Mouse (Mus musculus) gastrocnemius, postnatal 10 days (tissue): ENCODE data around the gene Iscu. TPM values are rescaled to one million over a fixed set of nuclear protein-coding genes. Genes with fewer than 3 reads are reported as not detected.
"Not testable (repeated sequence)": the region's sequence is repeated elsewhere in the genome, so short reads cannot be mapped to it uniquely, and the experiment has no call there.

Experiments used
- DNase-seq: peaks from one replicate; pipeline ENCODE4 v3.0.0; 2021; ENCODE audit warnings: mixed read lengths
- total RNA-seq, 2 experiments: library from RNA; stranded (reverse); gene quantifications; 2 replicates each; pipeline ENCODE4 v1.2.3; 2021

Gene Iscu
- total RNA-seq, 2 experiments from 2014 or later, result 76.8 to 89.1 TPM

DNA sequence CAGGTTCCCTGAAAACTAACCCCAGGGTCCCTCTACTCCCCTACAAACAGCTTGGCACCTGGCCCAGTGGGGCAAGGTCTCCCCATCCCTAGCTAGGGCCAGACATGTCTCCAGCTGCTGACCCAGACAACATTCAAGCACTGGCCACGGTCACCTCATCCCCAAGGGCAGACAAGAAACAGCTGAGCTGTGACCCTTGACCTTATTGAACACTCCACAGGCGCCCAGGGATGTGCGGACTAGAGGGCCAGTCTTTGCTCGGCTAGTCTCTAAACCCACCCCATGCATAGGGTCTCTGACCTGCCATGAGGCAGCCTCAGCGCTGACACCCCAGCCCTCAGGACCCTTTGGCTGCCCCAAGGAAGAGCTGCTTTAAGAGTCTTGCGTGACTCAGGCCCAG lies 16.1 kb downstream of the Iscu start:
- no peak for DNase-seq

DNA sequence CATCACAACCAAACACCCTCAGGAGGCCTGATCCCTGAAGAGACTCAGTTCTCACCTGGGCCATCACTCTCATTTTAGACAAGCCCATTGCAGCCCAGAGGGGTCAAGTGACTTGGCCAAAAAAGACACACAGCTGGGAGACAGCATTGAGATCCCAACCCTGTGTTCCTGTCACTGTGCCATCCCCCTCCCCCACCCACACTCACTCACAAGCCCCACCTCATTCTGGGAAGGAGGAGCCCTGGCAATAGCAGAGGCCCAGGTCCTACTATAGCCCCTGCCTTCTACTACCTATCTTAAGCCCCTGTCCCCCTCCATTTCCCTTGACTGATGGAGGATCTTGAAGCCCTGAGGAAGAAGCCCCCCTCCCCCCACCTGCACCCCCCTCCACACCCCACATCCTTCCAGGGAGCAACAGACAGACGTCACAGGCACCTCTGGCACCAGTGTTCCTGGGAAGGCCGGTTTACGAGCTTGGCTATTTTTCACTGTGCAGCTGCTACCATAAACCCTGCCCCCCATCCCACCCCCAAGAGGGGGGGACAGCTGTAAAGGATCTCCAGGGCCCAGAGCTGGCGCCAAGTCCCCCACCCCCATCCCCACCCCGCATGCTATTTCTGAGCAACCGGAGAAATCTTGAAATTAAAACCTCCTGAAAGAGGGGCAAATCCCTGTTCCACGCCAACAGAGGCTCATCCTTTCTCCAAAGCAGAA lies 16.7 kb downstream of the Iscu start:
- peak; percentile 44 for DNase-seq

GRCm38 (mm10) chr5:113790453-113791196 lies 18.1 kb downstream of the Iscu start:
- DNase-seq, result no peak

GRCm38 (mm10) chr5:113791197-113792095 lies 18.9 kb downstream of the Iscu start:
- no peak for DNase-seq

- peak; percentile 55 for DNase-seq
Observed at GRCm38 (mm10) chr5:113796401-113797148, 24.0 kb downstream of the Iscu start.

DNA sequence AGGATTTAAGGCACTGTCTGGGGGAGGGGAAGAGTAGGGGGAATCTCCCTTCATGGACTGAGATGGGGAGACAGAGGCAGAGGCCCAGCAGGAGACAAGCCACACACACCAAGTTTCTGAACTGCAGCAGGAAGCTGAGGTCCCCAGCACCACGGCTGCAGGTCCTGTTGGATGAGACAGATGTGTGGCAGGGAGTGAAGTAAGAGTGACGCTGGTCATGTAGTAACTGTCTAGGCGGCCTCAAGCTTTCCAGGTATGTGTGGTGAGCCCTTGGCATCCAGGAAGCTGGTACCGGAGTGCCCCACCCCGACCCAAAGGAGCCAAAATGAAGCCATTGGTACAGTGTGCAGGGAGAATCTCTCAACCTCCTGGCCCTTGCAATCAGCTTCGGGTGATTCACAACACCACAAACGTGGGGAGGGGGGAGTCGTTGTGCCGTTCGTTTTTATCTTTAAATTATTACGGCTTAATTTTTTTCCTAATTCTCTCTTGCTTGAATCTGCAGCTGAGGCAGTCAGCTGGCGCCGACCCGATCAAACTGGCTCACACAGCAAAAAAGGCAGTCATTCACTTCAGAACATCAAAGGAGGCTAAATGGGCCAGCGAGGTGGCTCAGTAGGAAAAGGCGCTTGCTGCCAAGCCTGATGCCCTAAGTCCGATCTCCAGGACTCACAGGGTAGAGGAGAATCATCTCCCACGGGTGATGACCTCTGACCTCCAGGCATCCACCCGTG lies 24.8 kb downstream of the Iscu start:
- DNase-seq, result no peak

DNA sequence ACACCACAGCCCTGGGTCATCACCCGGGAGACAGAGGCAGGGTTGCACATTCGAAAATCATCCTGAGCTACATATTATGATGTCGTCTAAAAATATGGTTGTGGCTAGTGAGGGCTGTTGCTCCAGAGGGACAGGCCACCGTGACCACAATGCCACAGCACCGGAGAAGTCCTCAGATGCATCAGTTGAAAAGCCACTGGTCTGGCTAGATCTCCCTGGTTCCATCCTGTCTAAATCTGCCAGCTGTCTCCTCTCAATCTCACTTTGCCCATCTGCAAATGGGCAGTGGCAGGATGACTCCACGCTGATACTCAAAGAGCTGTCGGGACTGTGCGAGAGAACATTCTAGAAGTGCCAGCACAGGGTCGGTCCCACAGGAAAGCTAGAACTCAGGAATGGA lies 26.0 kb downstream of the Iscu start:
- no peak for DNase-seq

GRCm38 (mm10) chr5:113799691-113800090 lies 27.1 kb downstream of the Iscu start:
- no peak for DNase-seq

DNA sequence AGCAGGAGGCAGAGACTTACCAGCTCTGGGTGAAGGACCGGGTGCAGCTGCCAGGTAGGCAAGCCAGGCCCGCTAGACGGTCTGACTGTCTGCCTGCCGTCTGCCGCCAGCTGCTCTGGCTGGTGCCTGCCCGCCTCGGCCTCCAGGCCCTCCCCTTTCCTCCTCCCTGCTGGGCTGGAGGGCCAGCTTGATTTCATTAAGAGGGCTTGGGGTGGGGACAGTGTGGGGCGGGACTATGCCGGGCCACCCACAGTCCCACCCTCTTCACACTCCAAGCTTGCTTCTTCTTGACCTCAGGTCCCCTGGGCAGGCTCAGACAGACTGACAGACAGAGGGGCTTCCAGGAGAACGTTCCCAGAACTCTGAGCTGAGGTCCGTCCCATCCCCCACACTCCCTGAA lies 27.7 kb downstream of the Iscu start, which contains the start of gene Tmem119:
Gene Tmem119, minus strand, starts transcription at position 237 of the 400 bp plus-strand sequence.
- DNase-seq, result peak; percentile 67

DNA sequence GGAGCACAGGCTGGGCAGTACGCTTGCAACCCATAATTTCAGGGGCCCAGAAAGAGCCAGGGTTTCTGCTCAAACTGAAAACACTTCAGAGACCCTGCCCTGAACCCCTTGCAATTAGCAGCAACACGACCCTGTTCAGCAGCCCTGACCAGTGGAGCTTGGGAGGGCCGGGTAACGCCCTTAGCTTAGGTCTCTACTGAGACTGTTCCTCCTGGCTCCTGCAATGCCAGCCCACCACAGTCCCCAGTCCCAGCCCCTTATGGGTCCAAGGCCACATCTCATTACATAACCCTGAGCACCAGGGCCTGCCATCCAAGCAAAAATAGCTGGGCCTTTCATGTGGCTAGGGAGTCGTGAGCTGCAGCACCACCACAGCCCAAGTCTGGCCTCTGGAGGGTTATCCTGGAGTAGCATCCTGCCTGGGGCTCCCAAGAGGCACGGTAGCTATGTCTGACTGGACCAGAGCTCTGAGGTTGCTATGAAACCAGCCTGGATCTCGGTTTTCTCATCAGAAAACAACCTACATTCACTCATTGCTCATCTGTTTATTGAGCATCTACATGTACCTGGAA lies 31.9 kb downstream of the Iscu start:
- DNase-seq, result no peak

DNA sequence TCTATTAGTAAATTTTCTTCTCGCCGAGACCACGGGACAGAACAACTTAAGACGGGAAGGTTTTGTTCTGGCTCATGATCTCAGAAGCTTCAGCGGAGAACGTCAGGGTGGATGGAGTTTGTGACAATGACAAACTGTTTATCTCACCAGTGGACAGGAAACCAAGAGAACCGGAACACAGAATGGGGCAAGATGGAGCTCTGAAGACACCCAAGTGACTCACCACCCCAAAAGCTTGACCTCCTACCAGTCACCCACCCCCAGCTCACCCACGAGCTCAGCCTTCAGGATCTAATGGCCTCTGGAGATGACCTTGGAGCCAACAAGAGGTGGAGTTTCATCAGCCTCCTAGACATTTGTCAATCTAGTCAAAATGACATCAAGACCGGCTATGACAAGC lies 32.8 kb downstream of the Iscu start:
- DNase-seq, result no peak

- no peak for DNase-seq
Observed at GRCm38 (mm10) chr5:113806414-113806813, 33.9 kb downstream of the Iscu start.

DNA sequence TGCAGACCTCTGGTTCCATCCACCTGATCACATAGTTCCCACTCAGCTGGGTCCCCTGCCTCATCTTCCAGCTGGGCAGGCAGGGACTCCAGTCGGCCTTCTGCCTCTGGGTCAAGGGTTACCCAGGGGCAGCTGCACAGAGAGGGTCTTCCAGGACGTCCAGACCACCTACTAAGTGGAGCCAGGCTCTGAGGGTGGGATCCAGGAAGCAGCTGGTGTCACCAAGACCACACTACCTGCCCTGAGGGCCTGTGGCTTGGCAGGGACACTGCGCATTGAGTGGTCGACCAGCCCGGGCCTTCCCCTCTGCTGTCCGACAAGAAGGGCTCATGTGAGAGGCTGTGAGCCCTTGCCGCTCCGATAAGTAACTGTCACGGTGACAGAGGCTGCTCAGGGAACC lies 35.2 kb downstream of the Iscu start:
- no peak for DNase-seq

- no peak for DNase-seq
Observed at GRCm38 (mm10) chr5:113808177-113808576, 35.6 kb downstream of the Iscu start.

- no peak for DNase-seq
Observed at GRCm38 (mm10) chr5:113810111-113810510, 37.6 kb downstream of the Iscu start.

DNA sequence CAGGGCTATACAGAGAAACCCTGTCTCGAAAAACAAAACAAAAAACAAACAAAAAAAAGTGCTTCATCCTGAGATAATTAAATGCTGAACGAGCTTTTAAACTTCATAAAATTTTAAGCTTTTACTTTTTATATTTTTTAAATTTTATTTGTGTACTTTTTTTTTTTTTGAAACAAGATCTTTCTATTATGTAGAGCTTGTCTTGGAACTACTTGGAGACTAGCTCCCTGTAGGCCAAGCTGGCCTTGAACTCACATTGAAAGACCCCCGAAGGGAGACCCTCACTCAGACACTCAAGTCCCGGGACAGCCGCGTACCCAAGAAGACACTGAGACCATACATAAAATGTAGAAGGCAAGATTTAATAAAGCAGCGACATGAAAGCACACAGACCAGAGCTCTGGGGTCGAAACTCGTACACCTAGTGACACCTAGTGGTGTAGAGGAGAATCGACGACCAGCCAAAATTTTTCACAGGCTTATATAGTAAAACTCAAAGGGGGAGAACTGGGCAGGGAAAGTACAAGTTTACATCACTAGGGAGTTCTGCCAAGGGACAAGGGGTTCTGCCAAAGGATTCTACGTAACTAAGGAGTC lies 39.4 kb downstream of the Iscu start:
- not testable (repeated sequence) for DNase-seq

GRCm38 (mm10) chr5:113812638-113813037 lies 40.1 kb downstream of the Iscu start:
- DNase-seq, result no peak

DNA sequence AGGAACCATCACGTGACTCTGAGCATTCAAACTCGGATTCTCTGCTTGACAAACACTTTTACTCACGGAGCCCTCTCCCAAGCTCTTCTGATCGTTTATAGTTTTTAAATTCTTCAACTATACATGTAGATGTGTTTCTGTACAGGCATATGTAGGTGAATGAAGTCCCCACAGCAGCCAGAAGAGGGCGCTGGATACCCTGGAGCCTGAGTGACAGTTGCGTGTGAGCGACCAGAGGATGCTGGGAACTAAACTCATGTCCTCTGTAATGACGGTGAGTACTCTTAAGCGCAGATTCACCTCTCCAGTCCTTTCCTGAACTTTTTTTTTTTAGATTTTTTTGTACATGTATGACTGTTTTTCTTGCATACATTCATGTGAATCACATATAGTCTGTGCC lies 41.1 kb downstream of the Iscu start:
- DNase-seq, result no peak

- no peak for DNase-seq
Observed at GRCm38 (mm10) chr5:113814111-113815040, 41.8 kb downstream of the Iscu start.
